Mouse (Mus musculus): ENCODE measurements around the gene Ascc2.

GRCm38 (mm10) chr11:4677250-4677872 lies 39.8 kb downstream of the Ascc2 start:
- TF ChIP-seq ZNF384 (IDR thresholded peaks at IDR 0.05; ENCODE audit: low read depth, low read length) (no peak), HCFC1 (IDR thresholded peaks at IDR 0.05; ENCODE audit: borderline replicate concordance, insufficient read depth, low read length) (no peak), MAFK (IDR thresholded peaks at IDR 0.05; ENCODE audit: insufficient read depth, low read depth, low read length) (no peak), ZC3H11A (IDR thresholded peaks at IDR 0.05; ENCODE audit: borderline replicate concordance, low read depth, low read length) (no peak)
